Mouse (Mus musculus): ENCODE results near the gene Fuz. TPM values are rescaled to one million over a fixed set of nuclear protein-coding genes. Genes with fewer than 3 reads are reported as not detected.
A peak's percentile ranks its signal among the peaks of the same experiment; 100 is the strongest.

The Fuz gene
- polyA plus RNA-seq, 1 experiment from 2014 or later, result 13.6 TPM

DNA sequence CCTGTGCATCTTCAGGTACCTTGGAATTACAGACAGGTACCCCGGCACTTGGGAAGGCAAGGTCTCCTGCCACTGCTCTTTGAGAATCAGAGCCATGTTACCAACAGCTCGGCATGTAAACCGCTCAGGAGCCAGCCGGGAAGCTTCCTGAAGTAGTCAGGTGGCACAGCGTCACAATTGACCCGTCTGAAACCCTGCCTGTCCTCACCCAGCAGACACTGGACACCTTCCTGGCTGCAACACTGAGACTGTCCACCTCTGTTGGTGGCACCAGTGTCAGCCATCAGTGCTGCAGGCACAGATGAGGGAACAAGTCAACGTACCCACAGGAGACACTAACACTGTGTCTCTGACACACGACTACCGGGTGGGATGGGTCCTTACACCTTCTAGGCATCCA, 19.4 kb downstream of the Fuz start:
- ATAC-seq (ENCODE audit: extremely low read depth, insufficient number of reproducible peaks, low FRiP score, low TSS enrichment), result no peak
- no peaks in the 10 kb centered on the region for H3K27me3 ChIP-seq (replicated peaks)
- peaks cover 38% of the 10 kb centered on the region for H3K4me1 ChIP-seq
- no peak overlapping the region for H3K4me2 ChIP-seq
- peaks cover 73% of the 10 kb centered on the region for H3K36me3 ChIP-seq
- no peak overlapping the region for H3K9ac ChIP-seq
- 92% methylated on average over 9 of the region's 9 CpGs for WGBS
- H3K9me3 ChIP-seq, result no peaks in the 10 kb centered on the region
- no peak overlapping the region for H3K27ac ChIP-seq (replicated peaks)
- no peak overlapping the region for H3K4me3 ChIP-seq

DNA sequence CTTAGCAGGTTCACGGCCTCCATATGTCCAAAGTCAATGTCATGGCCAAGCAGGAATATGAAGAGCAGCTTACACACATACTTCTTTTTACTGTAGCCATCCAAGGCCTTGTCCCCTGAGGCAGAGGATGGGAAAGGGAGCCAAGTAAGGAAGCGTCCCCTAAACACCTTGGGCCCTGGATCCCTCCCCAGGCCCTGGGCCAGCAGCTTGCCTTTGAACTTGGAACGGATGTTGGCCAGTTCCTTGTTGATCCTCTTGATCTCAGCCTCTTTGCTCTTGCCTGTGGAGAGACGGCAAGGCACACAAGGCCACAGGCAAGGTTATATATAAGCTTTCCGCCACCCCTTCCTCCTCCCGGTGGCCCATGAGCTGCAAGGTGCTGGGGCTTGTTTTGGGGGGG, 20.3 kb downstream of the Fuz start:
- Histone ChIP-seq H3K27ac (replicated peaks) (no peak overlapping the region), H3K4me1 (peaks cover 38% of the 10 kb centered on the region), H3K36me3 (peaks cover 69% of the 10 kb centered on the region), H3K9me3 (no peaks in the 10 kb centered on the region), H3K9ac (no peak overlapping the region), H3K4me2 (no peak overlapping the region), H3K4me3 (no peak overlapping the region), H3K27me3 (replicated peaks) (no peaks in the 10 kb centered on the region)
- no peak for ATAC-seq (ENCODE audit: extremely low read depth, insufficient number of reproducible peaks, low FRiP score, low TSS enrichment)
- 83% methylated on average over 6 of the region's 6 CpGs for WGBS

DNA sequence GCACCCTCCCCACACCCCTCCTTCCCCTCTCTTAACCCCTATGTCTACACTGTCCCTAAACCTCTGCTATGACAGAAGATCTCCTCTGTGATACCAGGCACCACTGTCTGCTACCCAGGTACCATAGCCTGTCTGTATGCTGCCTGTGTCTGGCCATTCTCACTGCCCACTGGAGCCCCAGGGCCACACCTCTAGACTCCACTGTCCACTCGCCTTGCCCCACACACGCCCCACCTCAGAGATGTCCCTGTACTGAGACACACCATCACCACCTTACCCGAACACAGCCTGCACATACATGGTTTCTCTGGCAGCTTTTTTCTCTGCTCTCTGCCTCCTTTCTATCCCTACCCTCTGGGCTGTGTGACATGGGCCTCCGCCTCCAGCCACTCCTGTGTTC, 21.0 kb downstream of the Fuz start:
- Histone ChIP-seq H3K9me3 (no peaks in the 10 kb centered on the region), H3K27ac (replicated peaks) (no peak overlapping the region), H3K4me3 (no peak overlapping the region), H3K4me2 (no peak overlapping the region), H3K4me1 (peaks cover 38% of the 10 kb centered on the region), H3K9ac (peak overlapping the region; percentile 5; the same call in 1 of the 2 replicates), H3K36me3 (peaks cover 68% of the 10 kb centered on the region), H3K27me3 (replicated peaks) (no peaks in the 10 kb centered on the region)
- 79% methylated on average over 4 of the region's 4 CpGs for WGBS
- no peak; the same call in 1 of the 2 replicates for ATAC-seq (ENCODE audit: extremely low read depth, insufficient number of reproducible peaks, low FRiP score, low TSS enrichment)

DNA sequence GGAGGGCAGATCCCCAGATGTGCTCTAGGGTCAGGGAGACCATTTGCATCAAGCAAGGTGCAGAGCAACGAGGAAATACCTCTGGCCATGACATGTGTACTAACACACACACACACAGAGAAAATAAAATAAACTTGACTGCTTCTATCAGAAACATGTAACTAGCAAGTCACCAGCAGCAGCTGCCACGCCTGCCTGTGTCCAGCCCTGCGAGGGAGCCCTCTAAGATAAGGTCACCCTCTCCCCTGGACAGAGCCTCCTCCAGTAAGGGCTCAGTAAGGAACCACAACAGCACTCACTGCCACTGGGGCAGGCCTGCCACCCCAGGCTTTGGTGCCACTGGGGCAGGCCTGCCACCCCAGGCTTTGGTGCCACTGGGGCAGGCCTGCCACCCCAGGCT, 22.3 kb downstream of the Fuz start:
- Histone ChIP-seq H3K4me1 (peaks cover 38% of the 10 kb centered on the region), H3K27ac (replicated peaks) (peak overlapping the region; percentile 39; the same call in 1 of the 2 replicates), H3K4me3 (no peak overlapping the region), H3K9ac (no peak overlapping the region), H3K36me3 (peaks cover 68% of the 10 kb centered on the region), H3K4me2 (no peak overlapping the region), H3K9me3 (no peaks in the 10 kb centered on the region), H3K27me3 (replicated peaks) (no peaks in the 10 kb centered on the region)
- ATAC-seq (ENCODE audit: extremely low read depth, insufficient number of reproducible peaks, low FRiP score, low TSS enrichment), result no peak
- WGBS, result 58% methylated on average over 3 of the region's 3 CpGs

DNA sequence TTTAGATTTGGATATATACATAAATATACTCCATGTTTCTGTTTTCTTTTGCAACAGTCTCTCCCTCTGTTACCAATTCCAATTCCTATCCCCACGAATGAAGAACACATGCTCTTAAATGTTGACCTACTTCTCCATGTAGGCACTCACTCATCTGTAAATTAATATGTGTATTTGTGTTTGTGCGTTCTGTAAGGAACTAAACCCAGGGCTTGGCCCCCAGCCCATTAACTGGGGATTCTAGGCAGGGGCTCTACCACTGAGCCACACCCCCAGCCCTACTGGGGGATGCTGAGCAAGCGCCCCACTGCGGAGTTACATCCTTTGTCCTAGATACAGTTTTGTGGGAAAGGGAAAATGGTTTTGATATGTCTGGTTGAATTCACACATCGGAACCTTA, 23.2 kb downstream of the Fuz start:
- H3K4me3 ChIP-seq, result no peak overlapping the region
- H3K9me3 ChIP-seq, result no peaks in the 10 kb centered on the region
- H3K4me2 ChIP-seq, result no peak overlapping the region
- peaks cover 35% of the 10 kb centered on the region for H3K4me1 ChIP-seq
- H3K36me3 ChIP-seq, result peaks cover 68% of the 10 kb centered on the region
- 91% methylated on average over 5 of the region's 5 CpGs for WGBS
- H3K27me3 ChIP-seq (replicated peaks), result no peaks in the 10 kb centered on the region
- H3K9ac ChIP-seq, result no peak overlapping the region
- no peak overlapping the region for H3K27ac ChIP-seq (replicated peaks)
- ATAC-seq (ENCODE audit: extremely low read depth, insufficient number of reproducible peaks, low FRiP score, low TSS enrichment), result no peak

DNA sequence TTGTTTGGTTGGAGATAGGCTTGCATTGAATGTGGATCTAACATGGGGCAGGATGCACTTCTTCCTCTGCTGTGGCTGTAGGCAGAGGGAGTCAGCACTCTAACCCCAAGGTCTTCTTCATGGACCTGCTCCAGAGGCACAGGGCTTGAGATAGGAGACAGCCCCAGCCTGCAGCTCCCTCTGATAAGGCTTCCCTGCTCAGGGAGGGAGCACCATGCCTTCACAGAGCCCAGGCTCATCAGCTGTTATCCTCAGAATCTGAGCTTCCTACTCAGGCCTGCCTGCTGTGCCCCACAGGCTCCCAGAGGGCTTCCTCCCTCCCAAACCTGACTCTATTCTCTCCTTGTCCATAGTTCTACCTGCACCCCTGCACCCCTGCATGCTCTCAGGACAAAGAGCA, 26.7 kb downstream of the Fuz start:
- no peak for ATAC-seq (ENCODE audit: extremely low read depth, insufficient number of reproducible peaks, low FRiP score, low TSS enrichment)
- Histone ChIP-seq H3K4me1 (peaks cover 24% of the 10 kb centered on the region), H3K4me3 (no peak overlapping the region), H3K9me3 (no peaks in the 10 kb centered on the region), H3K27me3 (replicated peaks) (no peaks in the 10 kb centered on the region), H3K36me3 (peaks cover 69% of the 10 kb centered on the region), H3K4me2 (no peak overlapping the region), H3K27ac (replicated peaks) (no peak overlapping the region), H3K9ac (no peak overlapping the region)

DNA sequence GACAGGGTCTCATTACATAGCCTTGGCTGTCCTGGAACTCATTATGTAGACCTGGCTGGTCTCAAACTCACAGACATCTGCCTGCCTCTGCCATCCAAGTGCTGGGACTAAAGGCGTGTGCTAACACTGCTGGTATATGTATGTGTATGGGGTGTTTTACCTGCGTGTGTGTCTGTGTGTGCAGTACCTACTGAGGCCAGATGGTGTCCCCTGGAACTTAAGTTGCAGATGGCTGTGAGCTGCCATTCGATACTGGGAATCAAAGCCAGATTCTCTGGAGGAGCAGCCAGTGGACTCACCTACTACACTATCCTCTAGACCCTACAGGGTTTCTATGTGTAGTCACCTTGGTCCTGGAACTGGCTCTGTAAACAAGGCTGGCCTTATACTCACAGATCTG, 29.6 kb downstream of the Fuz start:
- ATAC-seq (ENCODE audit: extremely low read depth, insufficient number of reproducible peaks, low FRiP score, low TSS enrichment), result no peak
- H3K36me3 ChIP-seq, result peaks cover 55% of the 10 kb centered on the region

DNA sequence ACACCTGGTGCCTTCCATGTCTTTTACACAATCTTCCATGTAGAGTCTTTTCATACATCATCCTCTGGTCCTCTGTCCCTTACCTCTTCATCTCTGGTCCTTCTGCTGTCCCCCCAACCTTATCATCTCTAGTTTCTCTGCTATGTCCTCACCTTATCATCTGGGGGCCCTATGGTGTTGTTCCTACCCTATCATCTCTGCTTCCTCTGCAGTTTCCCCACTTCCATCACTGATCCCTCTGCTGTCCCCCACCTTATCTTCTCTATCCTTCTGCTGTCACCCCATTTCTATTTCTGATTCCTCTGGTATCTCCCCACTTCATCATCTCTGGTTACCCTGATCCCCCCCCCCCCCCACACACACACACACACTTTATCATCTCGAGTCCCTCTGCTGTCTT, 32.7 kb downstream of the Fuz start:
- ATAC-seq (ENCODE audit: extremely low read depth, insufficient number of reproducible peaks, low FRiP score, low TSS enrichment), result no peak
- peak overlapping the region; percentile 86 for H3K4me2 ChIP-seq
- H3K9ac ChIP-seq, result peak overlapping the region; percentile 96
- no peaks in the 10 kb centered on the region for H3K9me3 ChIP-seq
- peaks cover 28% of the 10 kb centered on the region for H3K4me1 ChIP-seq
- H3K27ac ChIP-seq (replicated peaks), result peak overlapping the region; percentile 89
- peak overlapping the region; percentile 96 for H3K4me3 ChIP-seq
- 0% methylated on average over 1 of the region's 1 CpGs for WGBS
- peaks cover 29% of the 10 kb centered on the region for H3K36me3 ChIP-seq
- no peaks in the 10 kb centered on the region for H3K27me3 ChIP-seq (replicated peaks)

More for the DNA sequence above, 29.6 kb downstream of the Fuz start:
- Histone ChIP-seq H3K4me1 (peaks cover 25% of the 10 kb centered on the region), H3K9ac (no peak overlapping the region), H3K9me3 (no peaks in the 10 kb centered on the region), H3K27me3 (replicated peaks) (no peaks in the 10 kb centered on the region), H3K27ac (replicated peaks) (no peak overlapping the region), H3K4me2 (no peak overlapping the region), H3K4me3 (no peak overlapping the region)
- WGBS, result 80% methylated on average over 3 of the region's 3 CpGs

DNA sequence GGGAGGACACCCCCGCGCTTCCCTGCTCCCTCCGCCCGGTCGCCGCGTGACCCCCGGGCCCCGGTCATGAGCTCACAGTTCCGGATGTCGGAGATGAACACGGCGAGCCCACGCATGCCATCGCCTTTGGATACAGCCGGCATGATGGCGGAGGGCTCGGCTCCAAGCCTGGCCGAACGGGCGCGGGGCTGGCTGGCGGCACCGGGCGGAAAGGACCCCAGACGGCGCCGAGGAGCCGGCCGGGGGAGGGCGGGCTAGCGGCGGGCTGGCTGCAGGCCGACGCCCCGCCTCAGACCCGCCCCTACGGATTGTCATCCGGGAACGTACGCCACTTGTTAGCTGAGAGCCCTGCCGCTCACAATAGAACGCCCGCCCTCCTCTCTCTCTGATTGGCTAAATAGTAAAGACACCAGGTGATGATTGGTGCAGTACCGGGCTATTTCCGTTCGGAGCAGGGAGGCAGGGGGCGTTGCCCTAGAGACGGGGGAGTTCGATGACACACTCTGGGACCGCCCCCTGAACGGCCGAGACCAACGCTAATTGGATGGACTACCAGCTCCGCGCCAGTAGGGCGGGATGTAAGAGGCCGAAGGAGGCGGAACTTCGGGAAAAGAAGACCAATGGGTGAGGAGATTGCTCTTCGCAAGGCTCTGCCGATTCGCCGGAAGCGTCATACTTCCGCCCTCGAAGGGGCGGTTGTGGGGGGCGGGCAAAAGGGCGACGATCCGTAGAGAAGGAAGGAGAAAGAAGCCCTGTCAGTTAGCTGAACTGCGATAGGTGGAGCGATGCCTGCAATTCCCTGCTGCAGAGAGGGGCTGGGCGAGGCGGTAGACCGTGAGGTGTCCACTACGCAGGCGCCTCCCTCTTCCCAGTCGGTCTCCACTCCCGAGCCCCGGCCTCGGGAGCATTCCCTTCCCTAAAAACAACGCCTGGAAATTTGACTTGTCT, 33.6 kb downstream of the Fuz start, which contains the start of gene Ap2a1:
Ap2a1 (minus strand) TSS at position 293 of the 948 bp plus-strand sequence.
- peak within 1 kb of the TSS; percentile 96 for H3K4me3 ChIP-seq
- ATAC-seq (ENCODE audit: extremely low read depth, insufficient number of reproducible peaks, low FRiP score, low TSS enrichment), result peak; percentile 99
- H3K9ac ChIP-seq, result peak within 1 kb of the TSS; percentile 96
- no peaks in the 10 kb centered on the region for H3K27me3 ChIP-seq (replicated peaks)
- under 1% methylated on average over 84 of the region's 84 CpGs for WGBS
- H3K4me1 ChIP-seq, result peaks cover 28% of the 10 kb centered on the region
- H3K4me2 ChIP-seq, result peak within 1 kb of the TSS; percentile 86
- H3K27ac ChIP-seq (replicated peaks), result peak within 1 kb of the TSS; percentile 92
- H3K36me3 ChIP-seq, result peaks cover 20% of the 10 kb centered on the region
- H3K9me3 ChIP-seq, result no peaks in the 10 kb centered on the region

DNA sequence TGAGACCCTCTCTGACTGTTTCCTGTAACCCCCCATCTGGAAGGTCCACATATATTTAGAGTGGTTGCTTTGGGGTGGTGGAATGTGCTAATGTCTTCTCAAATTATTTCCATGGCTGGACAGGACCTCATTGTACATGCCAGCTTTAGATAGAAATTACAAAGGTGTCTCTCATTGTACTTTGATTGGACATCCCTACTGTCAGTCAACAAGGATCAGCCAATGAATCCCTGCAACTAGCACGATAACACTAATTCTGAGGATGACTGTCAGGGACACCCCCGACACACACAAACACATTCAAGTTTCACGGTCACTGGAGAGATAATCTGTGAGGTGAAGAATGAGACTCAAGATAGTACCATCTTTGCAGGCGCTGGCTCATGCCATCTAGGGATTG, 42.8 kb downstream of the Fuz start:
- WGBS, result 76% methylated on average over 4 of the region's 4 CpGs
- Histone ChIP-seq H3K4me1 (no peaks in the 10 kb centered on the region), H3K27me3 (replicated peaks) (no peaks in the 10 kb centered on the region), H3K27ac (replicated peaks) (no peak overlapping the region), H3K4me3 (no peak overlapping the region), H3K4me2 (no peak overlapping the region), H3K36me3 (no peaks in the 10 kb centered on the region), H3K9ac (no peak overlapping the region), H3K9me3 (peaks cover 16% of the 10 kb centered on the region)
- ATAC-seq (ENCODE audit: extremely low read depth, insufficient number of reproducible peaks, low FRiP score, low TSS enrichment), result no peak

DNA sequence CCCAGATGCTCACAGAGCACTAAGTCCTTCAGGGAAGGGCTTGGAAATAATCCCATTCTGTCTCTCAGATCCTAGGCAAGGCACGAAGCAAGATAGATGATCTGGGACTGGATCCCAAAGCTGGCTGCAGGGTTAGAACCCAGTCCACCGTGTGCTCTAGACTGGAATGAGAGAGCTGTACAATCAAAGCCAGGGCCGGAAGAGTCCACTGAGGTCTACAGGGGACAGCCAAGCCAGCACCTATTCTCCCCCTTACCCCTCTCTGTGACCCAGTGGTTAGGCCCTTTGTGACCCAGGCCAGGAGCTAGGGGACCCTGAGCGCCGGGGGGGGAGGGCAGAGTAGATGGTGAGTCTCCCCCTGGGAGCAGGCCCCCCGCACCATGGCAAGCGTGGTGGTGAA, 47.0 kb downstream of the Fuz start, which contains the start of gene Tsks:
Tsks (plus strand) TSS at position 301 of the 400 bp plus-strand sequence.
- no peak within 1 kb of the TSS for H3K4me3 ChIP-seq
- no peak within 1 kb of the TSS for H3K4me2 ChIP-seq
- H3K9ac ChIP-seq, result no peak within 1 kb of the TSS
- H3K27me3 ChIP-seq (replicated peaks), result peaks cover 7% of the 10 kb centered on the region
- 72% methylated on average over 7 of the region's 7 CpGs for WGBS
- no peaks in the 10 kb centered on the region for H3K4me1 ChIP-seq
- H3K36me3 ChIP-seq, result no peaks in the 10 kb centered on the region
- ATAC-seq (ENCODE audit: extremely low read depth, insufficient number of reproducible peaks, low FRiP score, low TSS enrichment), result no peak
- H3K27ac ChIP-seq (replicated peaks), result no peak within 1 kb of the TSS
- H3K9me3 ChIP-seq, result peaks cover 1% of the 10 kb centered on the region

DNA sequence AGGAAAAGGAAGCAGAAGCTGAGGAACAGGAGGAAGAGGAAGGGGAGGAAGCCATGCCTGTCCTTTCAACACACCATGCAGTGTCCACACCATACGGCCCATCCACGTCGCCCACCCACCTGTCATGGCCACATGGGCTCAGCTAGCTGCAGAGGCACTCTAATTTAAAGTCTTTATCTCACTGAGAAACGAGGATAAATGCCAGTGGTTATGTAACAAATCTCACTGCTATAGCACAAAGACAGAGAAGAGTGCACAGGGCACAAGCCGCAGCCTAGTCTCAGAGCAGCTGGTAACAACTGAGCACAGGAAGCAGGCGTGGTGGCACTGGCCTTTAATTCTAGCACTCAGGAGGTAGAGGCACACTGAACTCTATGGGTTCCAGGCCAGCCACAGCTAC, 54.0 kb downstream of the Fuz start:
- Histone ChIP-seq H3K4me3 (no peak overlapping the region), H3K27me3 (replicated peaks) (peaks cover 52% of the 10 kb centered on the region), H3K36me3 (no peaks in the 10 kb centered on the region), H3K4me2 (no peak overlapping the region), H3K9me3 (no peaks in the 10 kb centered on the region), H3K27ac (replicated peaks) (no peak overlapping the region), H3K4me1 (peaks cover 17% of the 10 kb centered on the region), H3K9ac (no peak overlapping the region)
- ATAC-seq (ENCODE audit: extremely low read depth, insufficient number of reproducible peaks, low FRiP score, low TSS enrichment), result no peak
- 56% methylated on average over 6 of the region's 6 CpGs for whole genome bisulfite sequencing

Measured in heart, embryonic 13.5 days (tissue).